Comparison of ENCODE assay signal across 10 mouse cellular contexts in genomic region chr17:51477810-51478209, GRCm38 (mm10).
DNase-seq lines count a peak whose midpoint lies in the region; ATAC-seq and TF ChIP-seq lines count a peak whose summit lies in the region.
"Had no signal": no experiment of that assay in that cellular context is flagged by ENCODE, and none has a peak within 500 bp of the region (broad histone marks: within the 10 kb centered on the region; RNA-seq: fewer than 3 reads in every experiment).

No protein-coding gene starts in this region.

- 84% methylated on average over 7 of the region's 7 CpGs for WGBS in heart, embryonic 10.5 days
- 81% methylated on average over 7 of the region's 7 CpGs for WGBS in limb, embryonic 10.5 days
- WGBS in liver, embryonic 12.5 days (ENCODE audit: insufficient replicate concordance), result 69% methylated on average over 7 of the region's 7 CpGs

- no peak overlapping the region for H3K4me3 ChIP-seq in heart, embryonic 10.5 days
- peak overlapping the region; percentile 59 for H3K4me3 ChIP-seq in bone marrow macrophage, adult 2 months (ENCODE audit: insufficient read depth, low read length)
- no peak overlapping the region for H3K4me3 ChIP-seq in limb, embryonic 10.5 days
- H3K4me3 ChIP-seq in liver, embryonic 12.5 days, result no peak overlapping the region
- H3K4me3 ChIP-seq: kidney, embryonic 15.5 days had no signal

- no peak for TF ChIP-seq CTCF in bone marrow macrophage, adult 2 months (IDR thresholded peaks at IDR 0.05; ENCODE audit: low read depth, low read length)

- H3K9me3 ChIP-seq in heart, embryonic 10.5 days, result no peaks in the 10 kb centered on the region
- no peaks in the 10 kb centered on the region; the same call in 1 of the 2 replicates for H3K9me3 ChIP-seq in limb, embryonic 10.5 days (replicated peaks)
- H3K9me3 ChIP-seq in liver, embryonic 12.5 days (replicated peaks), result peaks cover 8% of the 10 kb centered on the region; the same call in 1 of the 2 replicates
- H3K9me3 ChIP-seq: kidney, embryonic 15.5 days had no signal

- DNase-seq in heart, postnatal 10 days, result peak; percentile 20 to 24
- no peak for DNase-seq in heart, embryonic 10.5 days (ENCODE audit: low spot score)
- DNase-seq in lung, postnatal 10 days, result peak; percentile 30
- DNase-seq in lung, postnatal 25 days (ENCODE audit: low spot score), result no peak
- DNase-seq in limb, embryonic 10.5 days (ENCODE audit: low spot score), result peak; percentile 33
- no peak for DNase-seq in yolk sac, embryonic 10.5 days (ENCODE audit: low spot score)
- DNase-seq: cerebellum, adult 11 months had no signal

- H3K4me1 ChIP-seq in heart, embryonic 10.5 days, result no peaks in the 10 kb centered on the region
- H3K4me1 ChIP-seq in bone marrow macrophage, adult 2 months (ENCODE audit: control insufficient read depth, insufficient read depth, low read length), result peaks cover 11% of the 10 kb centered on the region
- no peaks in the 10 kb centered on the region for H3K4me1 ChIP-seq in limb, embryonic 10.5 days
- no peaks in the 10 kb centered on the region for H3K4me1 ChIP-seq in liver, embryonic 12.5 days
- H3K4me1 ChIP-seq: kidney, embryonic 15.5 days had no signal

- H3K27me3 ChIP-seq in heart, embryonic 10.5 days (ENCODE audit: insufficient read depth, poor library complexity, severe bottlenecking), result no peaks in the 10 kb centered on the region
- H3K27me3 ChIP-seq in limb, embryonic 10.5 days (ENCODE audit: low read depth, poor library complexity, severe bottlenecking), result peaks cover 14% of the 10 kb centered on the region; the same call in 1 of the 2 replicates
- H3K27me3 ChIP-seq in liver, embryonic 12.5 days (replicated peaks), result no peaks in the 10 kb centered on the region
- H3K27me3 ChIP-seq: kidney, embryonic 15.5 days had no signal

- H3K27ac ChIP-seq in heart, embryonic 10.5 days, result no peak overlapping the region
- peak overlapping the region; percentile 93 for H3K27ac ChIP-seq in bone marrow macrophage, adult 2 months (ENCODE audit: insufficient read depth, low read depth, low read length)
- no peak overlapping the region for H3K27ac ChIP-seq in limb, embryonic 10.5 days
- no peak overlapping the region for H3K27ac ChIP-seq in liver, embryonic 12.5 days
- H3K27ac ChIP-seq: kidney, embryonic 15.5 days had no signal

- no peak overlapping the region for H3K4me2 ChIP-seq in liver, embryonic 12.5 days
- H3K4me2 ChIP-seq: kidney, embryonic 15.5 days had no signal

- ATAC-seq in liver, embryonic 12.5 days, result no peak

- H3K36me3 ChIP-seq in heart, embryonic 10.5 days, result no peaks in the 10 kb centered on the region
- no peaks in the 10 kb centered on the region for H3K36me3 ChIP-seq in limb, embryonic 10.5 days
- no peaks in the 10 kb centered on the region for H3K36me3 ChIP-seq in liver, embryonic 12.5 days
- H3K36me3 ChIP-seq: kidney, embryonic 15.5 days had no signal

- no peak overlapping the region for H3K9ac ChIP-seq in liver, embryonic 12.5 days
- H3K9ac ChIP-seq: kidney, embryonic 15.5 days had no signal

- no peak for TF ChIP-seq POLR2A in bone marrow macrophage, adult 2 months (IDR thresholded peaks at IDR 0.05; ENCODE audit: borderline replicate concordance, low read depth, low read length)

- intact Hi-C loops in heart, postnatal 10 days (cut with DNase I), result no loop called here

Comparison
In these comparisons a context has a peak if more than half of its experiments do, and no peak if none do; other contexts are left out.
1. DNase-seq: peak in heart, postnatal 10 days (2 of 2), lung, postnatal 10 days (single experiment) and limb, embryonic 10.5 days (single experiment); none in heart, embryonic 10.5 days (single experiment), lung, postnatal 25 days (single experiment) and yolk sac, embryonic 10.5 days (single experiment).